Mouse (Mus musculus): Measurements from ENCODE around the gene Tmem196. TPM values are rescaled to one million over a fixed set of nuclear protein-coding genes. Genes with fewer than 3 reads are reported as not detected.
"Not testable (repeated sequence)": the region's sequence is repeated elsewhere in the genome, so short reads cannot be mapped to it uniquely, and the experiment has no call there.

Tmem196 gene
- polyA plus RNA-seq (2016; fragmentation: Nextera tagmentation; extraction: Ambion mirVana), result 0.58 and 0.70 TPM in 2 replicates

- WGBS, result 2% methylated on average over 25 of the region's 25 CpGs
- Histone ChIP-seq H3K36me3 (replicated peaks) (no peaks in the 10 kb centered on the region), H3K4me1 (peaks cover 8% of the 10 kb centered on the region; the same call in 1 of the 2 replicates), H3K4me3 (peak within 1 kb of the TSS; percentile 67), H3K9me3 (no peaks in the 10 kb centered on the region), H3K27ac (replicated peaks) (peak within 1 kb of the TSS; percentile 78), H3K27me3 (replicated peaks; ENCODE audit: low read depth, poor library complexity, severe bottlenecking) (peaks cover 19% of the 10 kb centered on the region)
- DNase-seq (ENCODE audit: low spot score), result peak; percentile 59
Observed at GRCm38 (mm10) chr12:119945589-119946310, at the start of gene Tmem196. Gene Tmem196 (plus strand): TSS chr12:119945822.

GRCm38 (mm10) chr12:119946311-119946692 is 680 bp downstream of the Tmem196 start:
- 3% methylated on average over 14 of the region's 14 CpGs for WGBS
- peaks cover 8% of the 10 kb centered on the region; the same call in 1 of the 2 replicates for H3K4me1 ChIP-seq
- H3K27me3 ChIP-seq (replicated peaks; ENCODE audit: low read depth, poor library complexity, severe bottlenecking), result peaks cover 19% of the 10 kb centered on the region
- peak overlapping the region; percentile 78 for H3K27ac ChIP-seq (replicated peaks)
- no peaks in the 10 kb centered on the region for H3K36me3 ChIP-seq (replicated peaks)
- peak overlapping the region; percentile 67 for H3K4me3 ChIP-seq
- no peaks in the 10 kb centered on the region for H3K9me3 ChIP-seq
- no peak for DNase-seq (ENCODE audit: low spot score)

GRCm38 (mm10) chr12:119957041-119957440 is 11.4 kb downstream of the Tmem196 start:
- H3K4me3 ChIP-seq, result no peak overlapping the region
- no peak overlapping the region for H3K27ac ChIP-seq (replicated peaks)
- no peaks in the 10 kb centered on the region for H3K27me3 ChIP-seq (replicated peaks; ENCODE audit: low read depth, poor library complexity, severe bottlenecking)
- H3K36me3 ChIP-seq (replicated peaks), result no peaks in the 10 kb centered on the region
- H3K4me1 ChIP-seq, result no peaks in the 10 kb centered on the region
- no peak for DNase-seq (ENCODE audit: low spot score)
- WGBS, result 80% methylated on average over 3 of the region's 3 CpGs
- H3K9me3 ChIP-seq, result no peaks in the 10 kb centered on the region

GRCm38 (mm10) chr12:119960730-119961129 is 15.1 kb downstream of the Tmem196 start:
- Histone ChIP-seq H3K9me3 (no peaks in the 10 kb centered on the region), H3K36me3 (replicated peaks) (no peaks in the 10 kb centered on the region), H3K27ac (replicated peaks) (no peak overlapping the region), H3K27me3 (replicated peaks; ENCODE audit: low read depth, poor library complexity, severe bottlenecking) (no peaks in the 10 kb centered on the region), H3K4me3 (no peak overlapping the region), H3K4me1 (no peaks in the 10 kb centered on the region)
- no peak for DNase-seq (ENCODE audit: low spot score)
- 88% methylated on average over 1 of the region's 1 CpGs for WGBS

- no peak for DNase-seq (ENCODE audit: low spot score)
- Histone ChIP-seq H3K27ac (replicated peaks) (no peak overlapping the region), H3K36me3 (replicated peaks) (no peaks in the 10 kb centered on the region), H3K27me3 (replicated peaks; ENCODE audit: low read depth, poor library complexity, severe bottlenecking) (no peaks in the 10 kb centered on the region), H3K9me3 (no peaks in the 10 kb centered on the region), H3K4me1 (no peaks in the 10 kb centered on the region), H3K4me3 (no peak overlapping the region)
Observed at GRCm38 (mm10) chr12:119965373-119965772, 19.8 kb downstream of the Tmem196 start.

GRCm38 (mm10) chr12:119970068-119970467 is 24.4 kb downstream of the Tmem196 start:
- H3K36me3 ChIP-seq (replicated peaks), result no peaks in the 10 kb centered on the region
- H3K4me1 ChIP-seq, result no peaks in the 10 kb centered on the region
- DNase-seq (ENCODE audit: low spot score), result no peak

GRCm38 (mm10) chr12:119981731-119982130 is 36.1 kb downstream of the Tmem196 start:
- H3K9me3 ChIP-seq, result no peaks in the 10 kb centered on the region
- no peaks in the 10 kb centered on the region for H3K4me1 ChIP-seq
- H3K4me3 ChIP-seq, result no peak overlapping the region
- under 1% methylated on average over 2 of the region's 2 CpGs for WGBS
- no peaks in the 10 kb centered on the region for H3K27me3 ChIP-seq (replicated peaks; ENCODE audit: low read depth, poor library complexity, severe bottlenecking)
- DNase-seq (ENCODE audit: low spot score), result peak; percentile 26
- no peaks in the 10 kb centered on the region for H3K36me3 ChIP-seq (replicated peaks)
- H3K27ac ChIP-seq (replicated peaks), result no peak overlapping the region

More at GRCm38 (mm10) chr12:119970068-119970467, 24.4 kb downstream of the Tmem196 start:
- Histone ChIP-seq H3K4me3 (no peak overlapping the region), H3K27me3 (replicated peaks; ENCODE audit: low read depth, poor library complexity, severe bottlenecking) (no peaks in the 10 kb centered on the region), H3K27ac (replicated peaks) (no peak overlapping the region), H3K9me3 (no peaks in the 10 kb centered on the region)

GRCm38 (mm10) chr12:119998267-119998666 is 52.6 kb downstream of the Tmem196 start:
- no peak for DNase-seq (ENCODE audit: low spot score)
- 91% methylated on average over 1 of the region's 1 CpGs for WGBS
- H3K27me3 ChIP-seq (replicated peaks; ENCODE audit: low read depth, poor library complexity, severe bottlenecking), result no peaks in the 10 kb centered on the region
- no peaks in the 10 kb centered on the region for H3K4me1 ChIP-seq
- H3K36me3 ChIP-seq (replicated peaks), result no peaks in the 10 kb centered on the region
- no peak overlapping the region for H3K4me3 ChIP-seq
- no peak overlapping the region for H3K27ac ChIP-seq (replicated peaks)
- no peaks in the 10 kb centered on the region for H3K9me3 ChIP-seq

- no peak for DNase-seq (ENCODE audit: low spot score)
- H3K27me3 ChIP-seq (replicated peaks; ENCODE audit: low read depth, poor library complexity, severe bottlenecking), result no peaks in the 10 kb centered on the region
- no peak overlapping the region for H3K4me3 ChIP-seq
- no peaks in the 10 kb centered on the region for H3K36me3 ChIP-seq (replicated peaks)
- no peaks in the 10 kb centered on the region for H3K9me3 ChIP-seq
- no peaks in the 10 kb centered on the region for H3K4me1 ChIP-seq
- no peak overlapping the region for H3K27ac ChIP-seq (replicated peaks)
Observed at GRCm38 (mm10) chr12:120004280-120004679, 58.7 kb downstream of the Tmem196 start.

GRCm38 (mm10) chr12:120014768-120015167 is 69.1 kb downstream of the Tmem196 start:
- no peak overlapping the region for H3K27ac ChIP-seq (replicated peaks)
- no peaks in the 10 kb centered on the region for H3K4me1 ChIP-seq
- H3K27me3 ChIP-seq (replicated peaks; ENCODE audit: low read depth, poor library complexity, severe bottlenecking), result no peaks in the 10 kb centered on the region
- DNase-seq (ENCODE audit: low spot score), result no peak
- H3K36me3 ChIP-seq (replicated peaks), result no peaks in the 10 kb centered on the region
- H3K9me3 ChIP-seq, result no peaks in the 10 kb centered on the region
- no peak overlapping the region for H3K4me3 ChIP-seq
- WGBS, result 75% methylated on average over 4 of the region's 4 CpGs

- Histone ChIP-seq H3K27me3 (replicated peaks; ENCODE audit: low read depth, poor library complexity, severe bottlenecking) (no peaks in the 10 kb centered on the region), H3K27ac (replicated peaks) (no peak overlapping the region), H3K36me3 (replicated peaks) (no peaks in the 10 kb centered on the region), H3K9me3 (no peaks in the 10 kb centered on the region), H3K4me3 (no peak overlapping the region), H3K4me1 (no peaks in the 10 kb centered on the region)
- WGBS, result 73% methylated on average over 1 of the region's 1 CpGs
- no peak for DNase-seq (ENCODE audit: low spot score)
Observed at GRCm38 (mm10) chr12:120015201-120015600, 69.6 kb downstream of the Tmem196 start.

GRCm38 (mm10) chr12:120028089-120028959 is 82.7 kb downstream of the Tmem196 start:
- H3K36me3 ChIP-seq (replicated peaks); H3K4me1 ChIP-seq; H3K9me3 ChIP-seq; H3K27me3 ChIP-seq (replicated peaks; ENCODE audit: low read depth, poor library complexity, severe bottlenecking); H3K27ac ChIP-seq (replicated peaks); H3K4me3 ChIP-seq: not testable (repeated sequence)
- 84% methylated on average over 15 of the region's 15 CpGs for WGBS
- peak; percentile 29 for DNase-seq (ENCODE audit: low spot score)
